Mouse (Mus musculus) MEL (cell line): Measurements from ENCODE around the gene Samd4.

ENCODE experiments used
- CTCF ChIP-seq, 3 experiments: IDR thresholded peaks in 2 of 3; conservative IDR thresholded peaks in 1 of 3; 2 replicates each; pipeline ENCODE4 v1.5.1; 2011 to 2012; ENCODE audit warnings: low read length in 3 of 3, low read depth in 2 of 3, mild to moderate bottlenecking in 2 of 3, improper control_type of control experiment in 1 of 3, inconsistent platforms in 1 of 3, mixed read lengths in 1 of 3, moderate library complexity in 1 of 3; ENCODE audit not compliant: control insufficient read depth in 1 of 3, insufficient read depth in 1 of 3, poor library complexity in 1 of 3, severe bottlenecking in 1 of 3
- ELF1 ChIP-seq: IDR thresholded peaks from 2 replicates; pipeline ENCODE4 v1.6.1; 2014; ENCODE audit warnings: low read depth, mild to moderate bottlenecking, inconsistent platforms, low read length, improper control_type of control experiment, moderate library complexity
- EP300 ChIP-seq, 2 experiments: IDR thresholded peaks; 2 replicates each; pipeline ENCODE4 v1.6.1; 2011; ENCODE audit warnings: improper control_type of control experiment in 2 of 2, low read length in 2 of 2, low read depth in 1 of 2, mild to moderate bottlenecking in 1 of 2
- NRF1 ChIP-seq: IDR thresholded peaks from 2 replicates; pipeline ENCODE4 v1.6.1; 2014; ENCODE audit warnings: low read depth, mild to moderate bottlenecking, inconsistent platforms, low read length, improper control_type of control experiment, moderate library complexity; ENCODE audit not compliant: poor library complexity, insufficient read depth, severe bottlenecking
- TCF12 ChIP-seq: IDR thresholded peaks from 2 replicates; pipeline ENCODE4 v1.6.1; 2014; ENCODE audit warnings: low read depth, mild to moderate bottlenecking, inconsistent platforms, low read length, improper control_type of control experiment, moderate library complexity

DNA sequence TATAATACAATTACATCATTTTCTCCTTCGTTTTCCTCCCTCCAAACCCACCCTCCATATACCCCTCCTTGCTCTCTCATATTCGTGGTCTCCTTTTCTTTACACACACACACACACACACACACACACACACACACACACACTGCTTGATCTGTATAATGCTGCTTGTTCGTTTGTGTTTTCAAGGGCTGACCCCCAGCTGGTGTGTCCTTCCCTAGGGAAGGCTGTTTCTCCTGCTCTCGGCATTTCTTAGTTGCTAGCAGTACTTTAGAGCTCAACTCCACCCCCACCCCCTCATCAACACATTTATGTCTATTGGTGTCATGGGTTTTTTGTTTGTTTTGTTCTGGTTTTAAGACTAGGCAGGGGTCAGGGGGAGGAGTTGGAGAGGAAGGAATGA is 149.5 kb downstream of the Samd4 start:
- no peak for TF ChIP-seq NRF1
- TF ChIP-seq CTCF (IDR thresholded peaks at IDR 0.05 in 2 of 3, conservative IDR thresholded peaks at IDR 0.05 in 1 of 3; ENCODE audit: control insufficient read depth in 1 of 3, insufficient read depth in 1 of 3, low read depth in 2 of 3, low read length in 3 of 3, poor library complexity in 1 of 3, severe bottlenecking in 1 of 3) = no peak
- no peak for TF ChIP-seq EP300 (IDR thresholded peaks at IDR 0.05; ENCODE audit: low read depth in 1 of 2, low read length in 2 of 2)
- no peak for TF ChIP-seq TCF12
- no peak for TF ChIP-seq ELF1
